Mouse (Mus musculus): ENCODE measurements around the gene Klk12.

DNA sequence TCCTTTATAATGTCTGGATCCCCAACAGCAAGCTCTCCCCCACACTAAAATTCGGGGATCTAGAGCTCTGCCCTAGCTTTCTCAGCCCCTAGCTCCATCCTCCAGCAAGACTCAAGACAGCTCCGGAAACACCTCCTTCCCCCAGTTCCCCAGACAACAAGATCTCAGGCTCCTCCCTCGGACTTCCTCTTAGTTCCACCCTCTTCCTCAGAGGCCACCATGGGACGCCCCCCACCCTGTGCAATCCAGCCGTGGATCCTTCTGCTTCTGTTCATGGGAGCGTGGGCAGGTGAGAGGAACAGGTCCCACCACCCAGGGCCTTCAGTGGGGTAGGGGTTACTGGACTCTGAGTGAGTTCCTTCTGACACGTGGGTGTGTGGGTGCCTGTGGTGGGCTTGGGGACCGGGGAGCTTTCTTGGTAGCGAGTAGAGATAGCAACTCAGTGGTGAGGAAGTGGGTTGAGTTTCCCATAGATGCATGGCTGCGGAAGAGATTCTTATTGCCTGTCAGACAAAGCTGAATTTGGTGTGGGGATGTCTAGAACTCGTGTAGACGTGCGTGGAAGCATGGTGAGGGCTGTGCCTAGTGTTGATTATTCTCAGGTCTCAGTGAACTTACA lies 29.3 kb downstream of the Klk12 start:
- TF ChIP-seq CTCF (IDR thresholded peaks at IDR 0.05; ENCODE audit: insufficient read depth, low read length) (no peak), POLR2A (IDR thresholded peaks at IDR 0.05; ENCODE audit: borderline replicate concordance, extremely low read depth, low read depth, low read length) (no peak)
